Mouse (Mus musculus) embryonic facial prominence, embryonic 10.5 days (tissue): ENCODE data around the gene Nrarp. TPM values are rescaled to one million over a fixed set of nuclear protein-coding genes. Genes with fewer than 3 reads are reported as not detected.

ENCODE experiments used
- DNase-seq: peaks from one replicate; pipeline ENCODE4 v3.0.0-alpha.2; 2017; ENCODE audit warnings: low spot score
- H3K27ac ChIP-seq: fragments of 300-500 bp; sonication (generic); replicated peaks from 2 replicates; pipeline ENCODE4 v1.5.1; 2016; ENCODE audit warnings: mild to moderate bottlenecking
- H3K27me3 ChIP-seq: fragments of 300-500 bp; sonication (generic); replicated peaks from 2 replicates; pipeline ENCODE4 v1.6.1; 2016; ENCODE audit warnings: low read depth, mild to moderate bottlenecking; ENCODE audit not compliant: poor library complexity, severe bottlenecking
- H3K36me3 ChIP-seq: fragments of 300-500 bp; sonication (generic); replicated peaks from 2 replicates; pipeline ENCODE4 v1.6.1; 2016; ENCODE audit warnings: mild to moderate bottlenecking, moderate library complexity
- H3K4me1 ChIP-seq: fragments of 300-500 bp; sonication (generic); 2 replicates; pipeline ENCODE4 v1.6.1; 2016
- H3K4me3 ChIP-seq: fragments of 300-500 bp; sonication (generic); 2 replicates; pipeline ENCODE4 v1.5.1; 2016; ENCODE audit warnings: mild to moderate bottlenecking, moderate library complexity
- H3K9me3 ChIP-seq: fragments of 300-500 bp; sonication (generic); 2 replicates; pipeline ENCODE4 v1.6.1; 2016; ENCODE audit warnings: mild to moderate bottlenecking
- WGBS: fragments of 180-500 bp; shearing (Covaris S2); methylation state at CpG from one replicate; pipeline ENCODE4 v1.1.7; 2016; 5-methylcytosine and 5-hydroxymethylcytosine counted together
- polyA plus RNA-seq: library from polyadenylated mRNA; unstranded; fragments of >200 nt; fragmentation: Nextera tagmentation; extraction: Ambion mirVana; gene quantifications from 2 replicates; pipeline ENCODE4 v1.2.1, GENCODE M21; 2016

Nrarp gene
- polyA plus RNA-seq, 1 experiment from 2014 or later, result 19.8 TPM

GRCm38 (mm10) chr2:25167481-25167880 is 13.1 kb upstream of the Nrarp start:
- no peaks in the 10 kb centered on the region for H3K9me3 ChIP-seq
- peak overlapping the region; percentile 90 for H3K27ac ChIP-seq
- peaks cover 67% of the 10 kb centered on the region for H3K4me1 ChIP-seq
- no peak for DNase-seq
- H3K4me3 ChIP-seq, result peak overlapping the region; percentile 64
- H3K36me3 ChIP-seq, result no peaks in the 10 kb centered on the region
- H3K27me3 ChIP-seq, result peaks cover 11% of the 10 kb centered on the region
- 29% methylated on average over 4 of the region's 4 CpGs for WGBS

DNA sequence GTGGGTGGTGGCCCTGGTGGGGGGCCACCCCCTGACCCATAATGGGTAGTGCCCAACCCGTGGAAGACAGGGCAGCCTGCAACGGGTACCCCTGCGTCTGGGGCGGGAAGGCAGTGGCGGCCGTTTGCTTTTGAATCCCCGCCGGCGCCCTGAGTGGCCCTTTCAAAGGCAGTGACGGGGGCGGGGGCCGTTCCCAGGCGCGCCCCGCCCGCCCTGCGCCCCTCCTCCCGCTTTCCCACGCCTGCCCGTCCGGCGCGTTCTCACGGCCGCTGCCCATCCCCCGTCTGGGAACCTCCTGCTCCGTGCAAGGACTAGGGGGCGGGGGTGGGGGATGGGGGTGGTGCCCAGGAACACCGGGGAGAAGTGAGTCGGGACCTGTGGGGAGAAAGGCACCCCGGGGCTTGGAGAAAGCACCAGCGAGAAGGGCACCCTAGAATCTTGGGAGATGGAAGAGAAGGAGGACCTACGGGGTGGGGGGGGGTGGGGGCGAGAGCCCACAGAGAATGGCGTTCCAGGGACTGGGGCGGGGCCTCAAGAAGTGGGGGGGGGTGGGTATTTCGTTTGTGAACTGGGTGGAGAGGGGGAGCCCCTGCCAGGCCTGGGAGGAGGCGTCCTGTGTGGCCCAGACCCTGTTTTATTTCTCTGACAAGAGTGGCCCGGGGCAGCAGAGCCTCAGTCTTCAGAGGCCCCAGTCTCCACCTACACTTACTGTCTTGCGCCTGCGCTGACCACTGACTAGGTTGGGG is 12.5 kb upstream of the Nrarp start:
- Histone ChIP-seq H3K4me1 (peaks cover 70% of the 10 kb centered on the region), H3K4me3 (peak overlapping the region; percentile 64), H3K27me3 (peaks cover 9% of the 10 kb centered on the region), H3K36me3 (no peaks in the 10 kb centered on the region), H3K9me3 (no peaks in the 10 kb centered on the region), H3K27ac (peak overlapping the region; percentile 90)
- WGBS, result under 1% methylated on average over 40 of the region's 41 CpGs
- DNase-seq, result peak; percentile 87

DNA sequence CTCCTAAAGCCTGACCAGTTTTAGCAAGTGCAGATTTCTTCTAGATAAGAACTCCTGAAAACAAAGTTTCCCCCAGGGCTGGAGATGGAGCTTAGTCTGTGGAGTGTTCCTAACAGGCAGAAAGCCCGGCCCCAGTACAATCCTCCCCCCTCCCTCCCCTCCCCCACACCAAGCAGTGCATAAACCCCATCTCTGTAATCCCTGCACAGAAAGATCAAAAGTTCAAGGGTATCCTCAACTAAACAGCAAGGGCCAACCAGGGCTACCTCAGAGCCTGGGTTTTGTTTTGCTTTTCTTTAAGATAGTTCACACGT is 11.9 kb upstream of the Nrarp start:
- Histone ChIP-seq H3K4me1 (peaks cover 65% of the 10 kb centered on the region), H3K27me3 (peaks cover 9% of the 10 kb centered on the region), H3K36me3 (no peaks in the 10 kb centered on the region), H3K27ac (peak overlapping the region; percentile 90), H3K4me3 (peak overlapping the region; percentile 64), H3K9me3 (no peaks in the 10 kb centered on the region)
- WGBS, result 9% methylated on average over 2 of the region's 2 CpGs
- DNase-seq, result no peak

- Histone ChIP-seq H3K36me3 (no peaks in the 10 kb centered on the region), H3K27ac (peak overlapping the region; percentile 90), H3K9me3 (no peaks in the 10 kb centered on the region), H3K4me1 (peaks cover 65% of the 10 kb centered on the region), H3K4me3 (peak overlapping the region; percentile 28), H3K27me3 (no peaks in the 10 kb centered on the region)
- 8% methylated on average over 5 of the region's 5 CpGs for WGBS
- DNase-seq, result peak; percentile 55
Measured at GRCm38 (mm10) chr2:25169778-25170177, 10.8 kb upstream of the Nrarp start.

DNA sequence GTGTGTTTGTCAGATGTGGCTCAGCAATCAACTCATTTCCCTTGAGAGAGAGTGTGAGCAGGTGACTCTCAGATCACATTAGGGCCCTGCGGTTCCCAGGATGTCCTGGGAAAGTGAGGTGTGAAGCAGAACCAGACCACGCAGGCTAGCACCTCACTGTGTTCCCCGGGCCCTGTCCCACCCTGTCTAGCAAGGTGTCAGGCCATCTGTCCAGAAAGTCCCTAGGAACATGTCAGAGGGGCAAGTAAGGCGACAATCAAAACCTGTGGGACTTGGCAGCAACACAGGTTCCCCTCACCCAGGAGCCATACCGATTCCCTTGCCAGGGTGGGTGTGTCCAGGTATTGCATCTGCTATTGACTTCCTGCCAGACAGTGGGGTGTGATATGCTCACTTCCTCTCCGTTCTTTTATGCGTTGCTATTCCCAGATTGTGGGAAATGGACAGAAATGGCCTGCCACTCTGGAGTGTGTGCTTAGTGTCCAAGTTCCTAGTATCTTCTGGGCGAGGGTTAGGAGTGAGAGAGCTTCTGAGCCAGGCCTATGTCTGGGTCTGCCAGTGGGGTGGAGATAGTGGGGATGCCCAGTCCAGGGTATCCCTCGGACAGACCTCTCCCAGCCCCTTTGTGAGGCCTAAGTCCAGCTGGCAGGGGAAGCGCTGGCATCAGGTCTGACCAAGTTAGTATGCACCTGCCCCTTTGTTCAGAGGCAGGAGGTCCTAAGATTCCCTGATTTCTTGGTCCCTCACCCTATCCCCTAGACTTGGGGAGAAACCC is 10.0 kb upstream of the Nrarp start:
- H3K4me3 ChIP-seq, result no peak overlapping the region

DNA sequence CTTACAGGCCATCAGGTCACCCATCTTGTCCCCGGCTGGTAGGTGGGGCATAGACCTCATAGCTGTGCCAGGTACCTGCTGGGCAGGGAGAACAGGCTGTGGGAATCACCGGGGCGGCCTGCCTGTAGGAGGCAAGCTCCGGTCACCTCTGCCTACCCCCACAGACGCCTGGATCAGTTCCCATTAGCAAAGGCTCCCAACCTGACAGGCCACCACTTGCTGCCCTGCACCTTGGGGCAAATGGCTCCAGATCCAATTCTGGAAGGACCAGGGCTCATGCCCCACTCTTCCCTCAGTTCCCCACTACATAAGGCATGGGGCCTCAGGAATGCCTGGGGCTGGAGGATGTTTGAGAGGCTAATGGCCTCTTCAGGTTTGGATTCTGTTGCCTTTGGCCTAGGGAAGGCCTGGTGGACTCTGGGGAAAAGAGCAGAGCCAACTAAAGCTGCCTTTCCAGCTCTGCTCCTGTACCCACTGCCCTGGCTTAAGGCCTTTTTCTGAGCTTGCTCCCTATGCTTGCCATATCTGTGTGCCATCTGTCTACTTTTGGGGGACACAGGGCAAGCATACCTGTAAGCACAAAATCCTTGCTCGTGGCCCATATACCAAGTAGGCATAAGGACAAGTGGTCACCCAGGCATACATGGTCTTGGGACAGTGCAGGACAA is 9.3 kb upstream of the Nrarp start:
- 85% methylated on average over 6 of the region's 6 CpGs for WGBS
- no peaks in the 10 kb centered on the region for H3K36me3 ChIP-seq
- peaks cover 8% of the 10 kb centered on the region for H3K27me3 ChIP-seq
- peaks cover 76% of the 10 kb centered on the region for H3K4me1 ChIP-seq
- no peaks in the 10 kb centered on the region for H3K9me3 ChIP-seq
- peak overlapping the region; percentile 36 for H3K27ac ChIP-seq
- DNase-seq, result no peak
- H3K4me3 ChIP-seq, result no peak overlapping the region

More for the DNA sequence above, 10.0 kb upstream of the Nrarp start:
- Histone ChIP-seq H3K4me1 (peaks cover 69% of the 10 kb centered on the region), H3K9me3 (no peaks in the 10 kb centered on the region), H3K36me3 (no peaks in the 10 kb centered on the region), H3K27me3 (peaks cover 3% of the 10 kb centered on the region), H3K27ac (peak overlapping the region; percentile 90)
- no peak for DNase-seq
- 76% methylated on average over 10 of the region's 10 CpGs for whole genome bisulfite sequencing

GRCm38 (mm10) chr2:25171769-25172153 is 8.8 kb upstream of the Nrarp start:
- Histone ChIP-seq H3K36me3 (no peaks in the 10 kb centered on the region), H3K27ac (no peak overlapping the region), H3K27me3 (peaks cover 13% of the 10 kb centered on the region), H3K4me3 (no peak overlapping the region), H3K9me3 (no peaks in the 10 kb centered on the region), H3K4me1 (peaks cover 81% of the 10 kb centered on the region)
- DNase-seq, result no peak
- 67% methylated on average over 1 of the region's 1 CpGs for WGBS

GRCm38 (mm10) chr2:25172629-25173028 is 7.9 kb upstream of the Nrarp start:
- no peaks in the 10 kb centered on the region for H3K36me3 ChIP-seq
- H3K4me3 ChIP-seq, result no peak overlapping the region
- peaks cover 81% of the 10 kb centered on the region for H3K4me1 ChIP-seq
- peaks cover 22% of the 10 kb centered on the region for H3K27me3 ChIP-seq
- no peaks in the 10 kb centered on the region for H3K9me3 ChIP-seq
- 72% methylated on average over 8 of the region's 8 CpGs for WGBS
- H3K27ac ChIP-seq, result peak overlapping the region; percentile 5; the same call in 1 of the 2 replicates
- no peak for DNase-seq

GRCm38 (mm10) chr2:25173821-25174220 is 6.7 kb upstream of the Nrarp start:
- Histone ChIP-seq H3K4me1 (peaks cover 81% of the 10 kb centered on the region), H3K27ac (no peak overlapping the region), H3K27me3 (peaks cover 34% of the 10 kb centered on the region), H3K9me3 (no peaks in the 10 kb centered on the region), H3K36me3 (no peaks in the 10 kb centered on the region), H3K4me3 (no peak overlapping the region)
- DNase-seq, result no peak
- 89% methylated on average over 4 of the region's 4 CpGs for WGBS

DNA sequence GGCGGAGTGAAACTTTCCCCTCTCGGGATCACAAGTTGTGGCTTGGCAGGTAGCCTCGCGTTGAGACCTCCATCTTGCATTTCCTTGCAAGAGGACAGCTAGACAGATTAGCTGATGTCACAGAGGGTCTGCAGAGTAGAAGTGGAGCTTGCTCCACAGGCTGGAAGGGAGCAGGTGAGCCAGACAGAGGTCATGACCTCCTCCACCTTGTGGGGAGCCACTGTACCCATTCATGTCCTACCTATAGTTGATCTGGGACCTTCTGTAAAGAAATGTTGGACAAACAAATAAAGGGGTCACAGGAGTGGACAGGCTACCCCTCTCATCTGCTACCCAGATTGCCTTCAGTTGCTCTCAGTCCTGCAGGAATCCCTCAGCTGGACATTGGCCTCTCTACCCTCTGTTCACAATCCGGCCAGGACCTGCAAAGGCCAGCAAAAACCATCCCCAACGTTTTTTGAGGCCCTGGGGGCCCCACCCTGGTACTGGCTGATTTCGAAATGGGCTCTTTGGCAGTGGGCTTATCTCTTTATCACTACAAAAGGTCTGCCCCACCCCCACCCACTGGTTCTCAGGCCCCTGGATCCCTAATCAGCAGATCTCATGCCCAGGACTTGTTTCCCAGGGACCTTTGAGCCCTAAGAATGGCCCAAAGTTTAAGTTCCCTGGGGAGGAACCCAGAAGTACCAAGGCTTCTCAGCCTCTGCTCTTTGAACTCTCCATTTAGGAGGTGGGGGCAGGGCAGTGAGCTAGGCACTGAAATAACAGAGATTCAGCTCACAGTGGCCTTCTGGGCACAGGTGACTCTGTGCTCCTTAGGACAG is 5.5 kb upstream of the Nrarp start:
- peaks cover 79% of the 10 kb centered on the region for H3K4me1 ChIP-seq
- no peak overlapping the region for H3K4me3 ChIP-seq
- H3K27me3 ChIP-seq, result peaks cover 46% of the 10 kb centered on the region
- H3K27ac ChIP-seq, result no peak overlapping the region
- WGBS, result 57% methylated on average over 7 of the region's 7 CpGs
- H3K9me3 ChIP-seq, result no peaks in the 10 kb centered on the region
- no peaks in the 10 kb centered on the region for H3K36me3 ChIP-seq
- no peak for DNase-seq

DNA sequence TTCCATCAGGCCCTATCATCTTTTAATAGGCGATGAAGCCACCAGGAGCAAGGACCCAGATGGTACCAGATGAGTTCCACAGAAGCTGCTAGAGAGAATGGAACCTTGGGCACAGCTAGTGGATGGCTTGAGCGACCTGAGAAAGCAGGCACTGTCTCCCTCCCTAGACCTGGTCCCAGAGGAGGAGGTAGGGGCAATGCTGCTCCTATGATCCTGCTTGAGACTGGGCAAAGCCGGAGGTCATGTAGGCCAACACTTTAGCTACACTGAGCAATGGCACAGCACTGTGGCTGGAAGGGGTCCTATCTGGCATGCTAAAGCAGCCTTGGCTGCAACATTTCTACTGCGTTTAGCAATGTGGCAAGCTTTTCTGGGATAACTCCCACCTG is 4.9 kb upstream of the Nrarp start:
- WGBS, result 78% methylated on average over 4 of the region's 4 CpGs
- no peaks in the 10 kb centered on the region for H3K9me3 ChIP-seq
- H3K36me3 ChIP-seq, result no peaks in the 10 kb centered on the region
- no peak for DNase-seq
- H3K27me3 ChIP-seq, result peaks cover 52% of the 10 kb centered on the region
- no peak overlapping the region for H3K27ac ChIP-seq
- peaks cover 77% of the 10 kb centered on the region for H3K4me1 ChIP-seq
- no peak overlapping the region for H3K4me3 ChIP-seq

DNA sequence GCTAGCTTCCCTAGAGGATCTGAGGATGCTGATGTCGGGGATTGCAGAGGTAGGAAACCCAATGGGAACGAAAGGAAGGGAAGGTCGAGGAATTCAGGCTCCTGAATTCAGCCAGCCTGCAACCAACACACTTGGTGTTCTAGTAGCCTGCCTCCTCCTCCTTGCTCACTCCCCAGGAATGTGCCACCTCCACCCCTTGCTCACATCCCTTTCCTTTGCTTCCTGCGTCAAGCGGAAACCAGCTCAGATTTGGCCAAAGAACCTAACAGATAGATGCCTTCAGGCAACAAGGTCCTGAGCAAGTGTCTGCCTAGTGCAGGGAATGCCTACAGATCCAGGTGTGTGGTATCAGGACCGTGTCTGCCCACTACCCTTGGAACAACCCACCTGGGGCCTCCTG is 4.0 kb upstream of the Nrarp start:
- Histone ChIP-seq H3K36me3 (no peaks in the 10 kb centered on the region), H3K4me3 (peak overlapping the region; percentile 39; the same call in 1 of the 2 replicates), H3K4me1 (peaks cover 80% of the 10 kb centered on the region), H3K9me3 (no peaks in the 10 kb centered on the region), H3K27ac (peak overlapping the region; percentile 77), H3K27me3 (peaks cover 61% of the 10 kb centered on the region)
- DNase-seq, result no peak
- WGBS, result 61% methylated on average over 6 of the region's 6 CpGs
